In genomic region chr2:84632001-84632400, GRCm38 (mm10) we compare ENCODE assay signal across 23 mouse cellular contexts. TPM values are rescaled to one million over a fixed set of nuclear protein-coding genes. Genes with fewer than 3 reads are reported as not detected.
A peak's percentile ranks its signal among the peaks of the same experiment; 100 is the strongest.
DNase-seq lines count a peak whose midpoint lies in the region; ATAC-seq and TF ChIP-seq lines count a peak whose summit lies in the region.
"Had no signal": no experiment of that assay in that cellular context is flagged by ENCODE, and none has a peak within 500 bp of the region (broad histone marks: within the 10 kb centered on the region; RNA-seq: fewer than 3 reads in every experiment).

No protein-coding gene starts in this region.

- H3K36me3 ChIP-seq in heart, adult 2 months (ENCODE audit: control insufficient read depth, insufficient read depth, low read length) = peaks cover 68% of the 10 kb centered on the region
- H3K36me3 ChIP-seq in kidney, embryonic 15.5 days = peaks cover 13% of the 10 kb centered on the region
- no peaks in the 10 kb centered on the region for H3K36me3 ChIP-seq in midbrain, embryonic 11.5 days (ENCODE audit: control insufficient read depth, insufficient read depth, low read length)
- no peaks in the 10 kb centered on the region for H3K36me3 ChIP-seq in midbrain, embryonic 14.5 days (ENCODE audit: control insufficient read depth, insufficient read depth, low read length)
- 0 out of 2 replicates have a peak, but pooled peaks cover 4% of the 10 kb centered on the region for H3K36me3 ChIP-seq in stomach, postnatal 0 days (ENCODE audit: control insufficient read depth, insufficient read depth, low read length)
- H3K36me3 ChIP-seq: hindbrain, embryonic 13.5 days; midbrain, embryonic 15.5 days had no signal

- no peak overlapping the region for H3K4me2 ChIP-seq in kidney, embryonic 15.5 days
- H3K4me2 ChIP-seq in midbrain, embryonic 11.5 days = no peak overlapping the region
- H3K4me2 ChIP-seq in midbrain, embryonic 14.5 days (ENCODE audit: low read length) = no peak overlapping the region
- no peak overlapping the region for H3K4me2 ChIP-seq in stomach, postnatal 0 days (replicated peaks; ENCODE audit: low read depth)
- H3K4me2 ChIP-seq: forebrain, embryonic 13.5 days; hindbrain, embryonic 13.5 days; midbrain, embryonic 15.5 days had no signal

- no peak for TF ChIP-seq EP300 in heart, adult 2 months (IDR thresholded peaks at IDR 0.05; ENCODE audit: insufficient read depth, low read depth, low read length)
- no peak for TF ChIP-seq EP300 in stomach, postnatal 0 days (optimal IDR thresholded peaks at IDR 0.05)

- TF ChIP-seq CTCF in heart, adult 2 months (IDR thresholded peaks at IDR 0.05) = no peak
- no peak for TF ChIP-seq CTCF in stomach, postnatal 0 days (IDR thresholded peaks at IDR 0.05; ENCODE audit: low read depth)

- no peak overlapping the region for H3K9ac ChIP-seq in heart, adult 2 months (ENCODE audit: low read depth, low read length)
- H3K9ac ChIP-seq in kidney, embryonic 15.5 days = no peak overlapping the region
- no peak overlapping the region for H3K9ac ChIP-seq in midbrain, embryonic 11.5 days (ENCODE audit: low read length)
- H3K9ac ChIP-seq in midbrain, embryonic 14.5 days (replicated peaks; ENCODE audit: low read length) = no peak overlapping the region
- H3K9ac ChIP-seq in stomach, postnatal 0 days (ENCODE audit: low read length) = no peak overlapping the region
- H3K9ac ChIP-seq: forebrain, embryonic 13.5 days; hindbrain, embryonic 13.5 days; midbrain, embryonic 15.5 days had no signal

- H3K4me3 ChIP-seq in heart, adult 2 months = no peak overlapping the region
- no peak overlapping the region for H3K4me3 ChIP-seq in kidney, embryonic 15.5 days (replicated peaks)
- no peak overlapping the region for H3K4me3 ChIP-seq in midbrain, embryonic 11.5 days (ENCODE audit: low read depth, low read length)
- H3K4me3 ChIP-seq in midbrain, embryonic 14.5 days (replicated peaks; ENCODE audit: low read depth, low read length) = no peak overlapping the region
- H3K4me3 ChIP-seq in stomach, postnatal 0 days (ENCODE audit: low read depth, low read length) = no peak overlapping the region
- H3K4me3 ChIP-seq: forebrain, embryonic 13.5 days; hindbrain, embryonic 13.5 days; midbrain, embryonic 15.5 days had no signal

- H3K79me2 ChIP-seq in heart, adult 2 months (replicated peaks; ENCODE audit: control insufficient read depth, insufficient read depth, low read length) = peaks cover 2% of the 10 kb centered on the region

- no peak for TF ChIP-seq POLR2A in heart, adult 2 months (IDR thresholded peaks at IDR 0.05; ENCODE audit: insufficient read depth, low read depth, low read length)

- H3K27me3 ChIP-seq in heart, adult 2 months (ENCODE audit: control insufficient read depth, insufficient read depth, low read length) = no peaks in the 10 kb centered on the region
- no peaks in the 10 kb centered on the region for H3K27me3 ChIP-seq in kidney, embryonic 15.5 days
- no peaks in the 10 kb centered on the region for H3K27me3 ChIP-seq in midbrain, embryonic 11.5 days (ENCODE audit: control insufficient read depth, insufficient read depth, low read length)
- no peaks in the 10 kb centered on the region for H3K27me3 ChIP-seq in midbrain, embryonic 14.5 days (ENCODE audit: control insufficient read depth, insufficient read depth, low read length)
- no peaks in the 10 kb centered on the region for H3K27me3 ChIP-seq in stomach, postnatal 0 days (ENCODE audit: control insufficient read depth, insufficient read depth, low read length)
- H3K27me3 ChIP-seq: forebrain, embryonic 13.5 days; hindbrain, embryonic 13.5 days; midbrain, embryonic 15.5 days had no signal

- 85% methylated on average over 1 of the region's 1 CpGs for WGBS in heart, adult 2 months
- WGBS in kidney, embryonic 15.5 days = 97% methylated on average over 1 of the region's 1 CpGs
- 85% methylated on average over 1 of the region's 1 CpGs for WGBS in midbrain, embryonic 11.5 days
- WGBS in midbrain, embryonic 14.5 days = 95% methylated on average over 1 of the region's 1 CpGs
- 95% methylated on average over 1 of the region's 1 CpGs for WGBS in stomach, postnatal 0 days

- DNase-seq in heart, adult 2 months = no peak
- DNase-seq in heart, postnatal 4 days = no peak
- DNase-seq in kidney, postnatal 36 days = no peak
- peak; percentile 81 for DNase-seq in midbrain, embryonic 11.5 days (ENCODE audit: low spot score, missing footprints)
- DNase-seq in midbrain, embryonic 14.5 days = no peak
- no peak for DNase-seq in stomach, postnatal 0 days (ENCODE audit: low spot score)
- DNase-seq in left cerebral cortex, adult 9 months (ENCODE audit: low spot score in 2 of 2) = no peak
- DNase-seq: adrenal gland, postnatal 36 days; cerebellum, postnatal 10 days; embryo, embryonic 11 days; gastrocnemius, postnatal 14 days; kidney, adult 9 months; thymus, adult 18-20 months had no signal

- H3K9me3 ChIP-seq in kidney, embryonic 15.5 days (replicated peaks) = no peaks in the 10 kb centered on the region
- H3K9me3 ChIP-seq in midbrain, embryonic 11.5 days (ENCODE audit: control insufficient read depth, low read length) = no peaks in the 10 kb centered on the region
- H3K9me3 ChIP-seq in midbrain, embryonic 14.5 days (ENCODE audit: control insufficient read depth, low read length) = no peaks in the 10 kb centered on the region
- H3K9me3 ChIP-seq in stomach, postnatal 0 days (ENCODE audit: control insufficient read depth, low read length) = no peaks in the 10 kb centered on the region
- H3K9me3 ChIP-seq: forebrain, embryonic 13.5 days; hindbrain, embryonic 13.5 days; midbrain, embryonic 15.5 days had no signal

- H3K4me1 ChIP-seq in heart, adult 2 months (ENCODE audit: control insufficient read depth, insufficient read depth, low read length) = peaks cover 46% of the 10 kb centered on the region
- peaks cover 65% of the 10 kb centered on the region for H3K4me1 ChIP-seq in kidney, embryonic 15.5 days
- H3K4me1 ChIP-seq in midbrain, embryonic 11.5 days (ENCODE audit: control insufficient read depth, insufficient read depth, low read length) = peaks cover 23% of the 10 kb centered on the region
- H3K4me1 ChIP-seq in midbrain, embryonic 14.5 days (ENCODE audit: control insufficient read depth, insufficient read depth, low read length) = peaks cover 24% of the 10 kb centered on the region
- peaks cover 23% of the 10 kb centered on the region for H3K4me1 ChIP-seq in stomach, postnatal 0 days (replicated peaks; ENCODE audit: control insufficient read depth, insufficient read depth)

- intact Hi-C loops in heart, adult 2 months (cut with DNase I) = loop anchor here (2.0 kb wide), 1 partner anchor 19 kb away; the partner anchor contains the start of gene Ctnnd1

- peak overlapping the region; percentile 87 for H3K27ac ChIP-seq in heart, adult 2 months
- peak overlapping the region; percentile 85; the same call in 1 of the 2 replicates for H3K27ac ChIP-seq in kidney, embryonic 15.5 days
- no peak overlapping the region for H3K27ac ChIP-seq in midbrain, embryonic 11.5 days (ENCODE audit: low read depth, low read length)
- H3K27ac ChIP-seq in midbrain, embryonic 14.5 days (replicated peaks; ENCODE audit: low read depth, low read length) = no peak overlapping the region
- peak overlapping the region; percentile 93 for H3K27ac ChIP-seq in stomach, postnatal 0 days (replicated peaks)
- H3K27ac ChIP-seq: forebrain, embryonic 13.5 days; hindbrain, embryonic 13.5 days; midbrain, embryonic 15.5 days had no signal

- ATAC-seq in kidney, embryonic 15.5 days (replicated peaks; ENCODE audit: low FRiP score) = no peak
- no peak for ATAC-seq in midbrain, embryonic 11.5 days (ENCODE audit: low FRiP score)
- no peak for ATAC-seq in midbrain, embryonic 14.5 days (ENCODE audit: low FRiP score, low TSS enrichment)
- no peak for ATAC-seq in stomach, postnatal 0 days (ENCODE audit: low FRiP score, low TSS enrichment)
- ATAC-seq: activated CD4-positive, CD25-positive, alpha-beta regulatory T cell, adult 4 months; forebrain, embryonic 13.5 days; midbrain, embryonic 15.5 days had no signal

RNA-seq across cellular contexts. Expression of gene Ctnnd1, which starts 18.6 kb away (rescaled TPM):
- total RNA-seq in heart, adult 2 months (2021) = 10 to 100 TPM; 53.4 to 61.4 TPM
- 26.5 and 54.5 TPM in 2 replicates for polyA plus RNA-seq in heart, adult 2 months (2012; rRNA removed)
- total RNA-seq in heart, postnatal 4 days (2021) = 100 to 1,000 TPM; 161 to 162 TPM
- polyA plus RNA-seq in kidney, embryonic 15.5 days (2015; fragmentation: Nextera tagmentation; extraction: Ambion mirVana) = 50.3 and 54.7 TPM in 2 replicates
- 36.8 and 38.3 TPM in 2 replicates for polyA plus RNA-seq in midbrain, embryonic 11.5 days (2014; fragmentation: Nextera tagmentation; extraction: Ambion mirVana)
- 21.9 and 33.8 TPM in 2 replicates for polyA plus RNA-seq in midbrain, embryonic 14.5 days (2014; fragmentation: Nextera tagmentation; extraction: Ambion mirVana)
- 34.5 and 38.8 TPM in 2 replicates for polyA plus RNA-seq in stomach, postnatal 0 days (2015; fragmentation: Nextera tagmentation; extraction: Ambion mirVana)

RNA-seq across cellular contexts. Expression of gene Btbd18, which starts 26.9 kb away (rescaled TPM):
- not detected for total RNA-seq in heart, adult 2 months (2021)
- polyA plus RNA-seq in heart, adult 2 months (2012; rRNA removed) = not detected in 2 replicates
- total RNA-seq in heart, postnatal 4 days (2021) = under 1 TPM in 1 of 2 experiments, not detected in 1; 0.11 TPM
- polyA plus RNA-seq in kidney, embryonic 15.5 days (2015; fragmentation: Nextera tagmentation; extraction: Ambion mirVana) = 0.26 and 0.34 TPM in 2 replicates
- 0.19 and 0.41 TPM in 2 replicates for polyA plus RNA-seq in midbrain, embryonic 11.5 days (2014; fragmentation: Nextera tagmentation; extraction: Ambion mirVana)
- 0.37 and 0.53 TPM in 2 replicates for polyA plus RNA-seq in midbrain, embryonic 14.5 days (2014; fragmentation: Nextera tagmentation; extraction: Ambion mirVana)
- 0.07 and 0.11 TPM in 2 replicates for polyA plus RNA-seq in stomach, postnatal 0 days (2015; fragmentation: Nextera tagmentation; extraction: Ambion mirVana)
- total RNA-seq: gastrocnemius, postnatal 14 days; layer of hippocampus, postnatal 14 days; left cerebral cortex, postnatal 25 days had no signal
- polyA plus RNA-seq: spleen, adult 2 months; urinary bladder, adult 2 months had no signal

RNA-seq across cellular contexts. Expression of gene Selenoh, which starts 38.6 kb away (rescaled TPM):
- total RNA-seq in heart, adult 2 months (2021) = 10 to 100 TPM; 21.8 to 28.0 TPM
- 18.0 and 19.6 TPM in 2 replicates for polyA plus RNA-seq in heart, adult 2 months (2012; rRNA removed)
- total RNA-seq in heart, postnatal 4 days (2021) = 100 to 1,000 TPM; 109 to 112 TPM
- 355 and 388 TPM in 2 replicates for polyA plus RNA-seq in kidney, embryonic 15.5 days (2015; fragmentation: Nextera tagmentation; extraction: Ambion mirVana)
- polyA plus RNA-seq in midbrain, embryonic 11.5 days (2014; fragmentation: Nextera tagmentation; extraction: Ambion mirVana) = 450 and 473 TPM in 2 replicates
- 220 and 232 TPM in 2 replicates for polyA plus RNA-seq in midbrain, embryonic 14.5 days (2014; fragmentation: Nextera tagmentation; extraction: Ambion mirVana)
- polyA plus RNA-seq in stomach, postnatal 0 days (2015; fragmentation: Nextera tagmentation; extraction: Ambion mirVana) = 111 and 123 TPM in 2 replicates

RNA-seq across cellular contexts. Expression of gene Gm28635, which starts 45.8 kb away (rescaled TPM):
- total RNA-seq in heart, adult 2 months (2021) = 1 to 10 TPM; 5.8 to 5.9 TPM
- polyA plus RNA-seq in heart, adult 2 months (2012; rRNA removed) = not detected in 2 replicates
- total RNA-seq in heart, postnatal 4 days (2021) = 10 to 100 TPM; 15.3 to 22.6 TPM
- not detected in 2 replicates for polyA plus RNA-seq in kidney, embryonic 15.5 days (2015; fragmentation: Nextera tagmentation; extraction: Ambion mirVana)
- polyA plus RNA-seq in midbrain, embryonic 11.5 days (2014; fragmentation: Nextera tagmentation; extraction: Ambion mirVana) = not detected in 2 replicates
- polyA plus RNA-seq in midbrain, embryonic 14.5 days (2014; fragmentation: Nextera tagmentation; extraction: Ambion mirVana) = not detected in 2 replicates
- polyA plus RNA-seq in stomach, postnatal 0 days (2015; fragmentation: Nextera tagmentation; extraction: Ambion mirVana) = not detected in 2 replicates
- total RNA-seq: adrenal gland, postnatal 36 days; gastrocnemius, postnatal 14 days had no signal
- polyA plus RNA-seq: activated CD4-positive, CD25-positive, alpha-beta regulatory T cell, adult 4 months; forebrain, embryonic 13.5 days; hindbrain, embryonic 13.5 days; liver, embryonic 11.5 days; midbrain, embryonic 15.5 days; spleen, adult 2 months; urinary bladder, adult 2 months had no signal

RNA-seq across cellular contexts. Expression of gene Med19, which starts 46.2 kb away (rescaled TPM):
- total RNA-seq in heart, adult 2 months (2021) = 10 to 100 TPM; 11.5 to 14.2 TPM
- 6.8 and 10.4 TPM in 2 replicates for polyA plus RNA-seq in heart, adult 2 months (2012; rRNA removed)
- total RNA-seq in heart, postnatal 4 days (2021) = 10 to 100 TPM; 18.9 to 20.2 TPM
- 41.3 and 44.4 TPM in 2 replicates for polyA plus RNA-seq in kidney, embryonic 15.5 days (2015; fragmentation: Nextera tagmentation; extraction: Ambion mirVana)
- 70.7 and 73.2 TPM in 2 replicates for polyA plus RNA-seq in midbrain, embryonic 11.5 days (2014; fragmentation: Nextera tagmentation; extraction: Ambion mirVana)
- 55.4 and 56.5 TPM in 2 replicates for polyA plus RNA-seq in midbrain, embryonic 14.5 days (2014; fragmentation: Nextera tagmentation; extraction: Ambion mirVana)
- 18.1 and 18.2 TPM in 2 replicates for polyA plus RNA-seq in stomach, postnatal 0 days (2015; fragmentation: Nextera tagmentation; extraction: Ambion mirVana)

Comparison
In these comparisons a context has a peak if more than half of its experiments do, and no peak if none do; other contexts are left out.
1. H3K27ac ChIP-seq: peak in heart, adult 2 months (single experiment), kidney, embryonic 15.5 days (single experiment) and stomach, postnatal 0 days (single experiment); none in midbrain, embryonic 11.5 days (single experiment) and midbrain, embryonic 14.5 days (single experiment).